Mouse (Mus musculus): ENCODE results near the gene Mpped2.

Mpped2 gene

DNA sequence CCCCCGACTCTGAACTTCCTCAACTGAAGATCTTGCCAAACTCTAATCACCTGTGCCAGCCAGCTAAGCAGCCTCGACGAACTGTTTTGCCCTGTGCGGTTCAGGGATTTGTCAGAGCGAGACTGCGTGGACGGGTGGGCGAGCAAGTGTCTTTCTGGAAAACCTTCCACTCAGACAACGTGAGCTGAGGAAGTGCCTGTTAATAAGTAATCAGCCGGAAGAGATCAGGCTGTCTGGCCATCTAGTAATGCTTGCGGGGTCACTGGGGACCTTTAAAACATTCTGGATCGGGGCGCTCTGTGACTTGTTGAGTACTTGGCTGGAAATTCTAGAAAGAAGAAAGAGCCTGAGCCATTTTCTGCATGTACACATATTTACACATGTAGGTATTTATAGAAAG, 162.1 kb downstream of the Mpped2 start:
- DNase-seq (ENCODE audit: low spot score in 2 of 2), result no peak

DNA sequence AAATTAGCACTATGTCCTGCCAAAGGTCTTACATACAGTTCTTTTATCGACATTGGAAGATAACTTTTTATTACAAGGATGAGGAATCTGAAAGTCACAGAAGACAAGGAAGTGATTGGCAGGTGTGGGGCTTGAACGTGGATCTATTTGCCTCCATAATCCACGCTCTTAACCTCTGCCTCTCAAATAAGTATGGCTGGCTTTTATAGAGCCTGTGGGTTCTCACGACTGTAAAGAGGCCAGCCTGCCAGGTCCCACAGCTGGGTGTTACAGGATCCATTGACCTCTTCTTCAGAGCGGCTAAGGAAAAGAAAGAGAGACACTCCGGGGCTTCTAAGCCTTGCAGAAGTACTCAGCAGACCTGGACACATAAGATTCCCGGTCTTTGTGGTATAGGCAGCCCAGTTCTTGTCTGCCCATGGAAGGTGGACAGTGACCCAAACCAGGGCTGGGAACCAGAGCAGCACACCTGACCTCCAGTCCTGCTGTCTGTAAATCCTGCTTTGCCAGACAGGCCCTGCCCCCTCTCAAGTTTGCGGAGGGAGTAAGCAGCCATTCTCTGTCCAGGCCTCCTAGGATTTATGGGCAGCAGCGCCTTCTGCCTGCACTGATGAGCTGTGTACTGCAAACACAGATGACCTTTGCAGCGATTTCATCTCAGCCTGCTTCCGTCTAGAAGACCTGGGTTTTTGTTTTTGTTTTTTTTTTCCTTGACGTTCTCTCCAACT, 162.7 kb downstream of the Mpped2 start:
- no peak for DNase-seq (ENCODE audit: low spot score in 2 of 2)

DNA sequence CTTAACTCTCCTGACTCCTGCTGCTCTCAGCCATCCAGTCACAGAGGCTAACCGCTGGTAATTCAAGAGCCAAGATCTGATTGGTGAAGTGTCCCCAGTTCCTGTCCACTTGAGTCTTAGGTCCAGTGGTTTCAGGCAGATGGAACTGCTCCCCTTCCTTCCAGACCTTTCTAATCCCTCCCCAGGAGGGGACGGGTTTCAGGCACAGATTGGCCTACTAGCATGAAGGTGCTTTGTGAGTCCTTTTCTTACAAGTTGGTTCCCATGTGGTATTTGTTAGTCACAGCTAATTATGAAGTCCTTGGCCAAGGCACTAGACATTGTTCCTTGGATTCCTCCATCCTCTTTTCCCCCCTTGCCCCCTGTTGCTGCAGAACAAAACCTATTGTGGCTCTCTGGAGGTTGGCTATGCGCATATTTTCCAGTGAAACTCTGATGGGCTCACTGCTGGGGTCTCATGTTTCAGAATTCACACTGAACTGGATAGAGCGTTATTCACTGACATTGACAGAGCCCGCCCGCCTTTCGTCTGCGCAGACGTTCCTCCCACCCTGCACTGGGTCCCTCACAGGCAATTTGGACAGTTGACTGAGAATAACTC, 163.4 kb downstream of the Mpped2 start:
- DNase-seq (ENCODE audit: low spot score in 2 of 2), result no peak

DNA sequence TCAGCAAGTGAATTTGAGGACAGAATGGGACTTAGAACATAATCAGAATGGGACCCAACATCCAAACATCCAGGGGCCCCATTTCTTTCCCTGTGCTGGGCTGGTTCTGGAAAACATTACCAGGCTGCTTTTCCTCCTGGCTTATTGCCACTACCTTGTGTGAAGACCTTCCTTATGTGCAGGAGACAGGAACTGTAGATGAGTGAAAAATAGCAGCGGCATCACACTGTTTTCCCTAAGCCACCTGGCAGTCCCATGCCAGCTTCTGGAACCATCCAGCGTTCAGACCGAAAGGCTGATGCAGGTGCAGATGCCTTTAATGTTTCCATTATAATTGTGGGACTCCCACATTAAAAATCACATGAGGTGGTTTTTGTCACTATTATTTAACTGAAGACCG, 164.2 kb downstream of the Mpped2 start:
- no peak for DNase-seq (ENCODE audit: low spot score in 2 of 2)

DNA sequence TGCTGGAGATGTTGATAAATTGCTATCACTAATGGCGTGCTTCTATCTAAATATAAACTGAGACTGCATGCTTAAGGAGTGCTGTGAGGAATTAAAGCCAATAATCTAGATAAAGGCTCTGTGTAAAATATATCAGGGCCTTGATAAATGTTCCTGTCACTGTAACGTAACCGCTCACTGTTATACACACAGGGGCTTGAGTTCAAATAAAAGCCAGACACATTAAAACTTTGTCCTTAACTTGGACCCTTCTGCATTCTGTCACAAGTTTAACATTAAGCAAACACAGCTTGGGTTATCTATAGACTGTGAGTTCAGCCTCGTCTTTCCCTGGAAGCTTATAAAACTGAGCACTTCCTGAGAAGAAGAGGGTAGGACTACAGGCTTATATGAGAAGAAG, 164.6 kb downstream of the Mpped2 start:
- DNase-seq (ENCODE audit: low spot score in 2 of 2), result no peak

DNA sequence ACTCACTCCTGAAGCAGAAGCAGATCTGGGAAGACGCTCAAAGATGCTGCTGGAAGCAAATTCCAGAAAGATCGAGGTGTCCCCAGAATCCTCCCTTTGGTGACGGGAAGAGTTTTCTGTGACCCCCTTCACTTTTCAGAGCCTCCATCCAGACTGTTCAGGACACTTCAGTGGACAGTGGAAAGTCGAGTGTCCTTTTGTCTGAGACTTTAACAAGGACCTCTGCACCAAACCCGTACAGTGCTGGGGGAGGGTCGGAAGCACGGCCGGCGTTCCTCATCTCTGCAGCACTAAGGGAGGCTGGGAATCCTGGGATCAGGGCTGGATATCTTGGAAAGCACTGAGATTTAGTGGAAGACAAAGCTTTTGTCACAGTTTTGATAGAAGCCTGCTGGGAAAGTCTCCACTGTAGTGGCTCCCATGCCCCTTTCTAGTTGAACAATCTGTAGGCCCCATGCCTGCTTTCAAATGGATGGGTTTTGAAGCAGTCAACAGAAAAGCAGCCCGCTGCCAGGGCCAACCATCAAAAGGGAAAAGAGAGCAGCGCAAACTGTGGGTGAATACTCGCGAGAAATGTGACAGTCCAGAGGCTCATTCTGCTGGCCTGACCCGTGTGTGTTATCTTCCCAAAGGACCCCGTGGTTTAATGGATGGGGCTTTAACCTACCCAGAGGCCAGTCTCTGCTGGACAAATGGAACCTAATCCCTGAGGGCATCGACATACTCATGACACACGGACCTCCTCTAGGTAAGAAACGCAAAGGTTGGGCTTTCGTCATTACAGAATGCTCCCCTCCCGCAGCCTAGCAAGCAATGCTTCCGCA, 168.0 kb downstream of the Mpped2 start:
- no peak for DNase-seq (ENCODE audit: low spot score in 2 of 2)

DNA sequence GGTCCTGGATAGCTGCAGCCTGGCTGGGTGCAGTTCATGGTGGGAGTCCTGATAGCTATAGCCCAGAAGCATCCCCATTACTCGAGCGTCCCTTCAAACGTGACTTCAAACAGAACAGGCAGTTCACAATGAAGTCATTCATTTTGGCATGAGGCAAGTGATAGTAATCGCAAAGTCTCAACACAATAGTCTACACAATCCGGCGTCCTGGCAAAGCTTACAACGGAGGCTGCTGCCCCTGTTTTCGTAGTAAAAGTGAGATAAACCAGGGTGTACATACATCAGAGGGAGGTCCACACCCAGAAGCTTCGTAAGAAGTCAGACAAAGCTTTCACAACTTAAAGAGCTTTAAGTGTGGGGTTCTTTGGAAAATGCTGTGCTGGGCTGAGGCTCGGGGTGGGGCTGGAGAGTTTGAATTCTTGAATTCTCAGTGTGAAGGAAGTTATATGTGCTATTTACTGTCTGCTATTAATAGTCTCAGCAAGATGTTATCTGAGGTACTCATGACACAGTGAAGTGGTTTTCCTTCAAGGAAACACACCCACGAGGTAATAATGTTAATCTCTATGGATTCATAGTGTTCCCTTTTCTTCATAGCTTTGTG, 170.1 kb downstream of the Mpped2 start:
- DNase-seq (ENCODE audit: low spot score in 2 of 2), result no peak

DNA sequence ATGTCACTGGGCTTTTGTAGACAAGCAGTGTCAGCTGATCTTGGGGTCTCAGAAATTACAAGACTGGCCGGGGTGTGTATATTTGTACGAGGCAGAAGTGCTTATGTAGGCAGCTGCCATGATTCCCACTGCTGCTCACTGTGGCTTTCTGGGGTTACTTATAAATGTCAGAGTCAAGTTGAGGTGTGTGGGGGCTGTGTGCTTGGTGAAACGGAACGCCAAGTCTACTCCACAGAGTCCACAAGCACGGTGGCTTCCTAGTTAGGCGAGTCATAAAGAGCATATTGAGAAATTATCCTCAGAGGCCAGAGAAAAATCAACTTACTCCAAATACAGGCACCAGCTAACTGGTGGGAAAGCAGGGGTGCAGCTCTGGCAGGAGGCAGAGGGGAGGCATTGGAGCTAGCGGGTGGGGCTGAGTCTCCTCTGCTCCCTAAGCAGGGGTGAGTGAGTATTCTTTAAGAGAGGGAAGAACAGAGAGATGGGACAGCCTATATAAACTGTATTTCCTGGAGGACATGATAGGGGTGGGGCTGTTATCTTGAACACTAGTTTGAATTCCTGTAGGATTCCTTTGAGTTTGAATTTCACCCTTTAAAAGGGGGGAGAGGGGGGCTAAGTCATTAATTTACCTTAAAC, 172.2 kb downstream of the Mpped2 start:
- DNase-seq (ENCODE audit: low spot score in 2 of 2), result no peak

DNA sequence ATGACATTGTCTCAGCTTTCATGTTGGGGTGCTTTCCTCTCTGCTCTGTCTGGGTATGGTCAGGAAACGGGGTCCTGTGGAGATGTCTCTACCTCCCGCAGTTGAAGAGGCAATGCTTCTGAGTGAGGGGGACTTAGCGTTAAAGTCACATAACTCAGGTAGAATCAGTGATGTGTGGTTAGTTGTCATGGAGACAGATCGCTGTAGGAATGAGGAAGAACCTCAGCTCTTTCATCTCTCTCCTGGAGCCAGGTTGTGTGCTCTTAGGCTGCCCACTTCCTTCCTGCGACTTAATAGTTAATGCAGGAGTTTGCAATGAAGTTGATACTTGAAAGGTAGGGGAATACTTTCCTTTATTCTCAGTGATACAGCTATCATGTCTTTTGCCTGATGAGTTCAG, 173.2 kb downstream of the Mpped2 start:
- no peak for DNase-seq (ENCODE audit: low spot score in 2 of 2)

DNA sequence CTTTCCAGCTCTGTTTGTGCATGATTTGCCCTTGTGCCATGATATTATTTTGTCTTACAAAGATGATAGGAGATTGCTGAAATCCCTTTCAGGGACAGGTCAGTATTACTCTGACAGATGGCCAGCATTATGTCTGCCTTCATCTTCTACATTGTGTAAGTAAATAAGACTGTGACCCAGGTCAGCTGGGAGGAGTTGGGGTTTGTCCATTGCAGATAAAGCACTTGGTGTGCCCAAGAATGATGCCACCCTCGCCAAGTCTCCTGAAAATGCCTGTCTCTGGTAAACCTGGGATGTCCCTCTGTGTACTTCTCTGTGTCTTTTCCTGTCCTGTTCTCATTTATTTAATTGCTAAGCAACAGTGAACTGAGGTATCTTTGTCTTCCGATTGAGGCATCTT, 177.8 kb downstream of the Mpped2 start:
- DNase-seq (ENCODE audit: low spot score in 2 of 2), result no peak

DNA sequence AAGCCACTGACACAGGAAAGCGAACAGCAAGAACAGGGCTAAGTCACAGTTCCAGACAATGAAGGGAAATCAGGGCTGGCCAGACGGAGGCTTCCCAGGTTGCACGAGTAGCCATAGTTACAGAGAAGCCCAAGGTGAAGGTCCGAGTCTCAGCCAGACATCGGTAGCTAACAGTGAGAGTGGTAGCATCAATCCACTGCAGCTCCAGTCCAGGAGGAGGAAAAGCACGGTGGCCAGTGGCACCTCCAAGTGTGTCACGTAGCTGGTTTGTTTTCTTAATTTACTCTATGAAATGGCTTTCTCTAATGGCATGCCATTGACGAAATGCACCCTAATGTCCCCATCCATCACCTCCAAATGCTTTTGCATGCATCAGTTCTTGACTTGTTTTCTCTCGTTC, 180.1 kb downstream of the Mpped2 start:
- DNase-seq (ENCODE audit: low spot score in 2 of 2), result no peak

DNA sequence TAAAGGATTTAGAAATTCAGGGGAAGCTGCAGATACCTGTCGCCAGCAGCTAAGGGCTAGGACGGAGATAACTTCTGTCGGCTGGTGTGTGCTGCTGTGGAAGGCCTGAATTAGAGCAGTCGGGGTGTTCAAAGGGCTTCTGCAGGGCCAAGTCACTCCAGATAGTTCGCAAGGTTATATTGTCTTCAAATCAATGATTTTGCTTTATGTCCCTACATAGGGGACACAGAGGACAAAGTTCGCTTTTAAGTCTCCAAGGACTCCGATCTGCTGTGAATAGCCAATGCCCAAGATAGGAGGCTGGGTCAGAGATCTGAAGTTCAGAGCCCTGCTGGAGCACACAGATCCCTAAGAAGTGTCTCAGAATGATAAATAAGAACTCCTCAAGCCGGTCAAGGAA, 190.3 kb downstream of the Mpped2 start:
- no peak for DNase-seq (ENCODE audit: low spot score in 2 of 2)

DNA sequence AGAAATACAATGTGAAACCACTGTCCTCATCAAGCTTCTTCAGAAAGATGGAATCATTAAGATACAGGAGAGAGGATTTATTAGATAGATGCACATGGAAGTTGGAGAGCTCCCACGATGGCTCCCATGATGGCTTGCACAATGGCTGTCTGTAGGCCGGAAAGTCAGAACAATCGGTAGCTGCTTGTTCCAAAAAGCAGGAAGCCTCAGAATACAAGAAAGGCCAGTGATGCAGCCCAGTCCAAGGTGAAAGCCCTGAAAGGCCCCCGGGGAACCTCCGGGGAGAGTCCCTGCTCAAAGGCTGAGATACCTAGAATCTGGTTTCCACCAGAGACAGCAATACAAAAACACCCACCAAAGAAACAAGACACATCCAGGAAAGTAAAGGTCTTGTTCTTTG, 195.1 kb downstream of the Mpped2 start:
- no peak for DNase-seq (ENCODE audit: low spot score in 2 of 2)

DNA sequence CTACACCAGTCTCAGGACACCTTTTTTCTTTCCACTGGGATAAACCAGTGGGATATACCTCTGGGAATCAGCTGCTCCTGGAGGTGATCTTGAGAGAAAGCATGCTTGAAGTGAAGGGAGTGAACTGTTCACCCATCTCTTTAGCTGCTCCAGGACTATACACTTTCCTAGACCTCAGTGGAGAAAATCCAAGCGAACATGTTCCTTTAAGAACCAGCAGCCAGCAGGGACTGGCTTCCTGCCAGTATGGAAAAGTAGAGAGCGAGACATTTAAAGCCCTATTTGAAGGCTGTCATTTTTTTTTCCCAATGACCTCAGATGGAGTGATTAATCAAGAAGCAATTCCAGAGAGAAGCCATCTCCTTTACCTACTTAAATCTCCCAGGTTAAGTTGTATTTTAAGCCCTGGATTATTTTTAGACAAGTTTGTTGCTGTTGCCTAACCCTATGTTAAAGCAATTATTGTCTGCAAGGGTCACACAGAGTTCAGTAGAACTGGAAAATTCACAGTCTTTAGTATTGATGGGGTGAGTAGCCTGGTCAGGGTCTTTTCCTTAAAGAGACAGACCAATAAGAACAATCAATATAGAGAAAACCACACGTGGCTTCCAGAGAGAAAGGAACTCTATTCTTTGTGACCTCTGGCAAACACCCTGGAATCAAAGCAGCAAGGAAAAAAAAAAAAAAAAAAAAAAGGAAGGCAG, 196.4 kb downstream of the Mpped2 start:
- DNase-seq (ENCODE audit: low spot score in 2 of 2), result no peak

DNA sequence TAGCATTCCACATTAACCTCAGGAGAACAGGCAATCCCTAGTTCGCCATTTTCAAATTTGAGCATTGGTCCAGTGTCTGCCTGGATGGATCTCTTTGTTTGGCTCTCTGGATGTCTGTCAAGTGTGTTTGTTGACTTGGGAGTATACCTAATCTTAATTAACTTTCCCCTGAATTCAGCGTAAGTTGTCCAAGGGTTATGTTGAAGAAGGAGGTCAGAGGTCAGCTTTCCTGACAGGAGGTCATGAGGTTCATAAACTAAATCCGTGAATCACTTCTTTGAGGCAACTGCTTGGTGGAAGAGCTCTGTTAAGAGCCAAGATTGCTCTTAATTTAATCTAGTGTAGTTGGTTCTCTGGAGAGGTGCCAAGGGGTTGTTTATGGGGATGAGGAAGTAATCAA, 200.3 kb downstream of the Mpped2 start:
- DNase-seq (ENCODE audit: low spot score in 2 of 2), result no peak

DNA sequence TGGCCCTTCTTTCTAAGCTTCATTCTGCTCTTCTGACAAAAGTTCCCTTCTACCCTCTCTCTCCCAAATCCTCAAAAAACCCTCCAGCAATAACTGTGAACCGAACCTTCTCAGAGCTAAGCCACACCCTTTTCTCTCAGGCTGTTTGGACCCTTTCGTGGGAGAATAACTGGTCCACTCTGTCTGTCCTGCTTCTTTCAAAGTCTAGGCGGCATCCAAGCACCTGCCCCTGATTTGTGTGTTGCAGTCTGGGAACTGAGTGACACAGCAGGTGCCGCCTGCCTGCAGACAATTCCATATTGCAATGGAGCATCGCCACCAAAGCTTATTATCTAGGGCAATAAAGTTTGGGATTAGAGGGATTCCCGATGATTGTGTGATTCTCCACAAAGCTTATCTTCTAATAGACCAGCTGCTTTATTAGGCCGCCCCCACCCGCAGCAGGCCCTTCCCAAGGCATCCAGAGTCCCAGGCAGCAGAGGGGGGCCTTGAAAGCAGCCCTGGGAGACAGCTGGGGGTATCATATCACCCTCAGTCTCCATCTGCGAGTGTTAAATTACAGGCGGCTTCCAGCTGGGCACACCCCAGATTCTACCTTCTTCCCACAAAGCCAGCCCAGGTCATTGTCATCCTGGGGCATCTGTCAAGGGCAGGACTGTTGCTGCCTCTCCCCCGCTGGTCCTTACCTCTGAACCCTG, 202.4 kb downstream of the Mpped2 start:
- no peak for DNase-seq (ENCODE audit: low spot score in 2 of 2)

DNA sequence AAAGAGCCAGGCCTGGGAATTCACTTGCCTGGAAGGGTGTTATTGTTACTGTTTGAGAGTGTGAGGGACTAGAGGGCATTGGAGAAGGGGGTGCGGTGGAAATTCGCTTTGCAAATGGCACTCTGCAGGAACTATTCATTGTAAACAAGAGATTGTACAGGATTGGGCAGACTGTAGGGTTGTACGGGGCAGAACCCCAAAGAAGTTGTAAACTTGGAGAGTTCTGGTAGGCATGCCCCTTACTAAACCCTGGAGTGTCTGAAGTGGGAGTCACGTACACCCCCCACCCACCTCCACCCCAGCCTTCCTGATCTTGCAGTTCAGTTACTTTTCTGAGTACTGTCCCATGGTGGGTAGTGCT, 202.9 kb downstream of the Mpped2 start:
- DNase-seq (ENCODE audit: low spot score in 2 of 2), result no peak

DNA sequence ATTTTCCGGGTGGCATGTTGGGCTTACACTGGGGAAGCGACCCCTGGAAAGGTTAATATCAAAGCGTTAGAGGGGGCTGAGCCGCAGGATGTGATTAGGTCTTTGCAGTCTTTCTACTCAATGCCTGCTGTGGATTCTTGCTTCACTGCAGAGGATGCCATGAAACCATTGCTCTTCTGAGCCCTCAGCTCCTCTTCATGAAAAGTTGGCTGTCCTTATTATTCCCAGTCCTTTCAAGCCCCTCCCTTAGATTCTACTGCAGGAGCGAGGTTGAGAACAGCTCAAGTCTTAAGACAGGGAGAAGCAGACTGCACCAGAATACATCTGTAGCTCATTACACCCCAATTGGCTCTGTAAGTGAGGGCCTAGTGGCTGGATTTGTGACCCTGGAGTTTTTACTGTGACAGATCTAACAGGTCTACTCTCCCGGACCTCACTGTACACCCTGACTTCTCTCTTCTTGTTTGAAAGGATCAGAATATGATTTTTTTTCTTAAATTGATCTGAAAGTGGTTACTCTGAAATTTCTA, 218.9 kb downstream of the Mpped2 start:
- no peak for DNase-seq (ENCODE audit: low spot score in 2 of 2)
